Mouse (Mus musculus): ENCODE measurements around the gene Ubap2.

GRCm38 (mm10) chr4:41208050-41208449, 66.9 kb downstream of the Ubap2 start:
- TF ChIP-seq POLR2A (IDR thresholded peaks at IDR 0.05; ENCODE audit: low read depth, low read length) (no peak), CTCF (IDR thresholded peaks at IDR 0.05; ENCODE audit: extremely low read depth, insufficient read length, insufficient replicate concordance, low read depth, low read length) (no peak)
